Mouse (Mus musculus) lung, adult 2 months (tissue): ENCODE results near the gene Dmrt3. TPM values are rescaled to one million over a fixed set of nuclear protein-coding genes. Genes with fewer than 3 reads are reported as not detected.

Experiments
- DNase-seq: peaks from one replicate; pipeline ENCODE4 v3.0.0; 2022
- H3K4me1 ChIP-seq: fragments of 200-500 bp; 2 replicates; pipeline ENCODE4 v1.6.1; 2011; ENCODE audit warnings: low read length; ENCODE audit not compliant: control insufficient read depth, insufficient read depth
- H3K4me3 ChIP-seq: fragments of 200-500 bp; replicated peaks from 2 replicates; pipeline ENCODE3; 2011; ENCODE audit warnings: low read depth, mild to moderate bottlenecking, control low read depth, low read length; ENCODE audit errors: extremely low read depth
- CTCF ChIP-seq: fragments of 200-500 bp; IDR thresholded peaks from 2 replicates; pipeline ENCODE4 v1.5.1; 2011; ENCODE audit warnings: mild to moderate bottlenecking, low read length, control low read depth; ENCODE audit not compliant: insufficient read depth
- POLR2A ChIP-seq: fragments of 200-500 bp; IDR thresholded peaks from 2 replicates; pipeline ENCODE4 v1.6.1; 2011; ENCODE audit warnings: low read depth, mild to moderate bottlenecking, control low read depth, low read length, borderline replicate concordance; ENCODE audit errors: extremely low read depth
- WGBS: fragments of 180-500 bp; shearing (Covaris S2); methylation state at CpG from one replicate; pipeline ENCODE4 v1.1.7; 2018; 5-methylcytosine and 5-hydroxymethylcytosine counted together
- polyA plus RNA-seq: library from polyadenylated mRNA; depleted of rRNA; stranded (reverse); fragments of >200 nt; gene quantifications from 2 replicates; pipeline ENCODE4 v1.2.3, GENCODE M21; 2012; rRNA removed

Dmrt3 gene
- polyA plus RNA-seq, 1 experiment = 1.0 TPM

GRCm38 (mm10) chr19:25672101-25672950 lies 62.2 kb downstream of the Dmrt3 start, which contains the start of gene Dmrt2:
Dmrt2 (plus strand) TSS chr19:25672411.
- no peak within 1 kb of the TSS for H3K4me3 ChIP-seq
- TF ChIP-seq CTCF (no peak), POLR2A (no peak)
- 2% methylated on average over 44 of the region's 44 CpGs for WGBS
- peak; percentile 26 for DNase-seq
- 0 out of 2 replicates have a peak, but pooled peaks cover 4% of the 10 kb centered on the region for H3K4me1 ChIP-seq

Other genes with a start within 250 kb of the Dmrt3 start
- not detected in 2 replicates for gene Dmrt1, start 104.7 kb upstream of the Dmrt3 start, polyA plus RNA-seq
- 0.86 and 1.5 TPM in 2 replicates for gene Dmrt2, start 62.1 kb downstream of the Dmrt3 start, polyA plus RNA-seq